Mouse (Mus musculus) thymus, postnatal 4 days (tissue): Measurements from ENCODE around the gene Cap2.
A peak's percentile ranks its signal among the peaks of the same experiment; 100 is the strongest.

Source experiments
- DNase-seq: peaks from one replicate; pipeline ENCODE4 v3.0.0; 2021

The Cap2 gene

GRCm38 (mm10) chr13:46526645-46527044 lies 25.0 kb downstream of the Cap2 start:
- DNase-seq = no peak

- no peak for DNase-seq
These were observed 25.7 kb downstream of the Cap2 start for GRCm38 (mm10) chr13:46527340-46527739.

- no peak for DNase-seq
These were observed 27.4 kb downstream of the Cap2 start for GRCm38 (mm10) chr13:46529037-46529436.

GRCm38 (mm10) chr13:46530546-46530945 lies 28.9 kb downstream of the Cap2 start:
- DNase-seq = no peak

- DNase-seq = no peak
These were observed 30.0 kb downstream of the Cap2 start for GRCm38 (mm10) chr13:46531676-46532075.

- no peak for DNase-seq
These were observed 30.6 kb downstream of the Cap2 start for GRCm38 (mm10) chr13:46532276-46532675.

GRCm38 (mm10) chr13:46533342-46534129 lies 31.9 kb downstream of the Cap2 start:
- no peak for DNase-seq

- DNase-seq = peak; percentile 45
These were observed 32.7 kb downstream of the Cap2 start for GRCm38 (mm10) chr13:46534171-46534968.

- DNase-seq = no peak
These were observed 33.5 kb downstream of the Cap2 start for GRCm38 (mm10) chr13:46534969-46535785.

- no peak for DNase-seq
These were observed 37.6 kb downstream of the Cap2 start for GRCm38 (mm10) chr13:46539284-46539683.

- no peak for DNase-seq
These were observed 39.3 kb downstream of the Cap2 start for GRCm38 (mm10) chr13:46540943-46541342.

GRCm38 (mm10) chr13:46542782-46543181 lies 41.1 kb downstream of the Cap2 start:
- no peak for DNase-seq

GRCm38 (mm10) chr13:46544608-46545007 lies 43.0 kb downstream of the Cap2 start:
- no peak for DNase-seq

- DNase-seq = no peak
These were observed 43.4 kb downstream of the Cap2 start for GRCm38 (mm10) chr13:46545081-46545480.

- DNase-seq = no peak
These were observed 45.2 kb downstream of the Cap2 start for GRCm38 (mm10) chr13:46546846-46547245.

GRCm38 (mm10) chr13:46547253-46547652 lies 45.6 kb downstream of the Cap2 start:
- DNase-seq = no peak

- DNase-seq = no peak
These were observed 46.5 kb downstream of the Cap2 start for GRCm38 (mm10) chr13:46548132-46548531.

GRCm38 (mm10) chr13:46548600-46549179 lies 47.0 kb downstream of the Cap2 start:
- no peak for DNase-seq

GRCm38 (mm10) chr13:46550627-46551026 lies 49.0 kb downstream of the Cap2 start:
- no peak for DNase-seq

GRCm38 (mm10) chr13:46554736-46555135 lies 53.1 kb downstream of the Cap2 start:
- DNase-seq = no peak

- no peak for DNase-seq
These were observed 64.3 kb downstream of the Cap2 start for GRCm38 (mm10) chr13:46565913-46566312.

GRCm38 (mm10) chr13:46569469-46569868 lies 67.8 kb downstream of the Cap2 start:
- no peak for DNase-seq

GRCm38 (mm10) chr13:46571141-46571592 lies 69.5 kb downstream of the Cap2 start:
- peak; percentile 17 for DNase-seq
